Mouse (Mus musculus): ENCODE results near the gene A530016L24Rik.

Gene A530016L24Rik

DNA sequence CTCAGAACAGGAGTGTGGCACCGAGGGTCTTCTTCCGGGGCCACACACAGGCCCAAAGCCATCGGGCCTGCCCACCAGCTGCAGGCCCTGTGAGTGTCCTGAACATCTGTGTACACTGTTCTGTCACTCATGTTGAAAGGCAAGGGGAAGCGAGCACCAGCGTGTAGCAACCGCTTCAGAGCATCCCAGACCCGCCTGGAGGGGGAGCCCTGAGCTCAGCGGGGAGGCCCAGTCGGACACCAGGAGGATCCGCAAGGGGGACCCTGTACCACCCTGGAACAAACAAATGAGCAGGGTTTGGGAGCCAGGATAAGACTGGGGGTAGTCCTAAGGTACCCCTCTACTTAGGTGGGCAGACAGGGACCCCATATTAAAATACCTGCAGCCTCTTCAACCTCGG is 9.4 kb downstream of the A530016L24Rik start:
- no peak for DNase-seq (ENCODE audit: low read depth in 1 of 2, low spot score in 2 of 2)

DNA sequence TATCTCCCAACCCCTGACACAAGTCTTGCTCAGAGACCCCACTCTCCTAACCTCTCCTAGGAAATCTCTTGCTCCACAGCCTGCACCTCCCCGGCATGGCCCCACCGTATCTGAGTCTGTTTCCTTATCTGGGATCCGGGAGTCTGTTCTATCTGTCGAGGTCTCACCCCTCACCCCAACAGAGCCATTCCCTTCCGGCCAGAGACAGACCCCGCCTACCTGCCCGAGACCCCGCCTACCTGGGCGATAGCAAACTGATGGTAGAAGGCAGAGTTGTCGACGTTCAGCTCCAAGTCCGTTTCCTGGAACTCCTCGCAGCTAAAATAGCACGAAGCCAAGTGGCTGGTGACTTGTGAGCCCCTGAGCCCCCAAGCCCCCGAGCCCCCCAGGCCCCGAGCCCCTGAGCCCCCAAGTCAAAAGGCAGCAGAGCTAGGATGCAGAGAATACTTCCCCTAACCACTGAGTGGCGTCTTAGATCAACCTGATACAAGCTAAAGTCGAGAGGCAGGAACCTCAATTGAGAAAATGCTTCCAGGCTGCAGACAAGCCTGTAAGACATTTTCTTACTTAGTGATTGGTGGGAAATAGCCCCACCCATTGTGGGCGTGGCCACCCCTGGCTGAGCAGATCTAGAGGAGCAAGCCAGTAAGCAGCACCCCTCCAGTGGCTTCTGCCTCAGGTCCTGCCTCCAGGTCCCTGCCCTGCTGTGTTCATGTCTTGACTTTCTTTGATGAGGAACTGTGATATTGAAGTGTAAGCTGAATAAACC is 13.9 kb downstream of the A530016L24Rik start:
- no peak for DNase-seq (ENCODE audit: low read depth in 1 of 2, low spot score in 2 of 2)

DNA sequence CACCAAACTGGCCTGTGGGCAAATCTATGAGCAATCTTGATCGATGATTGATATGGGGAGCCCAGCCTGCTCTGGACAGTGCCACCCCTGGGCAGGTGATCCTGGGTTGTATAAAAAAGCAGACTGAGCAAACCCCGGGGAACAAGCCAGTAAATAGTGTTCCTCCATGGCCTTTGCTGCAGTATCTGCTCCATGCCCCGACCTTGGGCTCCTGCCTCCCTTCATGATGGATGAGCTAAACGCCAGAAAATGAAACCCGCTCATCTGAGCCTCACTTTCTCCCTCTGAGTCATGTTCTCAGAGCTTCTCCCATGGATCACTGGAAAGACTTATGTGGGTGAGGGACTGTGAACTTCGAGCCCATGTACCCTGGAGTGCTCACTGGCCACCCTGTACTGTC is 17.0 kb downstream of the A530016L24Rik start:
- no peak for DNase-seq (ENCODE audit: low read depth in 1 of 2, low spot score in 2 of 2)

DNA sequence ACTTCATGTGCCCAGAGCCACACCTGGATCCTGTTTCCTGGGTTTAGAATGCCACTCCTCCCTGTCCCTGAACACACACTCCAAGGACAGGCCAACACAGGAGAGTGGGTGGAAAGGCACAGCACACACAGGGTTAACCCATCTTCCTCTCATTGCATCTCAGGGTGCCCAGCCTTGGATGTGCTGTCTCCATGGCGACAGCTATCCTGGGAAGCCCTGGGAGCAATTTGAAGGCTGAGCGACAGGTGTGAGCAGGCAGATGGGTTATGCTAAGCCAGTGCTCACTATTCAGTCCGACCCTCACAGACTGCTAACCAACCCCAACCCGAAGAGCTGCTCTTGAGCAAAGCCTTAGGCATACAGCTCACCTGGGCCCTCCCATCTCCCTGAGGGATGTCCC is 18.0 kb downstream of the A530016L24Rik start:
- no peak for DNase-seq (ENCODE audit: low read depth in 1 of 2, low spot score in 2 of 2)

DNA sequence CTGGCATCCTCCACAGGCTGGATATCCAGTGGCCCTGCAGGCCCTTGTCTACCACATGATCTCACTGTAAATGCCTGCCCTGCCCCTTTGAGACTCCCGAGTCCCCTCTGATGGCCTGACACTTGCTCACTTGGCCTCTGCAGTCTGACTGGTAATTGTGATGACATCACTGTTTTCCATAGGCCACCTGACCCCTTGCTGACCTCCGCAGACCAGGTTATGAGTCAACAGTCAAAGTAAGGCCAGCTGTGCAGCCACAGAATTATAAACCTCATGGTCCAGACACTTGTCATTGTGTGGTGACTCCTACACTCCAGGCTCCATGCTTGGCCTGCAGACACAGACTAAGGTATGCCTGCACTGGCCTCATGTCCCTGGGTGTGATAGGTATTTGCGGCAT is 18.7 kb downstream of the A530016L24Rik start:
- DNase-seq (ENCODE audit: low read depth in 1 of 2, low spot score in 2 of 2): no peak

- no peak for DNase-seq (ENCODE audit: low read depth in 1 of 2, low spot score in 2 of 2)
Measured at GRCm38 (mm10) chr12:112510365-112510732, 21.1 kb downstream of the A530016L24Rik start.

GRCm38 (mm10) chr12:112510733-112511372 is 21.6 kb downstream of the A530016L24Rik start:
- no peak for DNase-seq (ENCODE audit: low read depth in 1 of 2, low spot score in 2 of 2)

- no peak for DNase-seq (ENCODE audit: low read depth in 1 of 2, low spot score in 2 of 2)
Measured at GRCm38 (mm10) chr12:112514897-112515296, 25.6 kb downstream of the A530016L24Rik start.

DNA sequence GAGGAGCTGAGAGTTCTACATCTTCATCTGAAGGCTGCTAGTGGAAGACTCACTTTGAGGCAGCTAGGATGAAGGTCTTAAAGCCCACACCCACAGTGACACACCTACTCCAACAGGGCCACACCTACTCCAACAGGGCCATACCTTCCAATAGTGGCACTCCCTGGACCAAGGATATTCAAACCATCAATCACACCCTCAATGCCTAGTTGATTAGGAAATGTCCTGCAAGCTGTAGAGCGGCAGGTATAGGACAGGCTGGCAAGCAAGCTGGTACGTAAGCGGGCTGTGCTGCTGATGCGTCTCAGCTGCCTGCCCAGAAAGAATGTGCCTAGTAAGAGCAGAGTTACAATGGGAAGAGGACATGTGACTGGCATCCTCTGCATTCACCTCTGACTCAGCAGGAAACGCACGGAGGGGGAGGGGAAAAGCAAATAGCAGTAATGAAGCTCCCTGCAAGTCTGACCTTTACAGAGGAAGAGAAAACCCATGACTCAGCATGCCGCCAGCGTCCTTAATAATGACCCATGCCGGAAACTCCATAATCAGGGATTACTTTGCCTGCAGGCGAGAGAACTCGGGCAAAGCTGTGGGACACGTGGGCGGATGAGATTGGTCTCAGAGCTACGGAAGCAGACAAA is 27.6 kb downstream of the A530016L24Rik start, which contains the start of gene Tmem179:
Tmem179 (minus strand) TSS at position 51 of the 641 bp plus-strand sequence.
- DNase-seq (ENCODE audit: low read depth in 1 of 2, low spot score in 2 of 2): no peak

DNA sequence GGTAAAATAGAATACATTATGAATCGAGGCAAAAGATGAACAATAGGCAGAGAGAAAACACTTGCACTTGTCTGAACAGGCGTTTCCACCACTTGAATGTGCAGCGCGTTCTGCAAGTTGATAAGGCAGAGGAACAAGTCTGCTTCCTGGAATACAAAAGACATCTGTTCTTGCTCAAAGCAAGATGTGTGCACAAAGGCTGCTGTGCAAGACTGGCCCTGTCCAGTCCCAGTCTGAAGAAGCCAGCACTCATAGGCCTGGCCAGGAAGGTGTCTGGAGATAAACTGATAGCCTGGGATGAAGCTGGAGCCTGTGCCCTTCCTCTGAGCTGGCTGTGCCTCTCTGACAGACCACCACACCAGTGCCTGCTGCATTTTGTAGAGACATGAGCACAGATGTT is 28.9 kb downstream of the A530016L24Rik start:
- no peak for DNase-seq (ENCODE audit: low read depth in 1 of 2, low spot score in 2 of 2)

DNA sequence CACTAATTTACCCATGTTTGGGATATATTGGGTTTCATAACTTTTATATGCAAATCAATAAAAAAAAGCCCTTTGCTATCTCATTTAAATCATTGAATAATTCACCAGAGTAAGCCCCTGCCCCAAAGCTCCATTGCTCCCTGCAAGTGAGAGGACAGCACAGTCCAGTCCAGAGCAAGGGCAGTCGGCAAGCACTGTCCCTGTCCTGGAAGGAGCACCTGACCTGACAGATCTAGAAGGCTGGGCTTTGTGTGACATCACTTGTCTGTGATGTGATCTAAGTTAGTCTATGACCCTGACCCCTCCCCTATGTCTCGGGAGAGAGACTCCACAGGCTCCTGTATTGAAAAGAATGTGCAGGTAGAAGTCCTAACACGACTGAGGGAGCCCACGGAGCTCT is 44.5 kb downstream of the A530016L24Rik start:
- no peak for DNase-seq (ENCODE audit: low read depth in 1 of 2, low spot score in 2 of 2)

DNA sequence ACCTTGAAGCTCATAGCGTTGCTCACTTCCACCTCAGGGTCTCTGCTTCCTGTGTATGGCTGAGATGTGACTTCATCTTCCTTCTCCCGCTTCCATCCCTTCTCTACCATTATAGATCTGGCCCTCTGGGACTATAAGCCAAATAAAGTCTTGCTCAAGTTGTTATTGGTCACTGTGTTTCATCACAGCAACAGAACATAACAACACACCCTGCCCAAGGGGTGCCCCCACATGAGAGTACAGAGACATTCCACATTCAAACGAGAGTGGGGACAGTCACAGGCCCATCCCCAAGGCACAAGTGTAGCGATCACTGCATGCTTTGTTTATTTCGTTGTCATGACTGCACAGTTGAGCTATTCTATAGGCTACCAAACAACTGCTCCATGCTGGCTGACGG is 48.0 kb downstream of the A530016L24Rik start:
- no peak for DNase-seq (ENCODE audit: low read depth in 1 of 2, low spot score in 2 of 2)

DNA sequence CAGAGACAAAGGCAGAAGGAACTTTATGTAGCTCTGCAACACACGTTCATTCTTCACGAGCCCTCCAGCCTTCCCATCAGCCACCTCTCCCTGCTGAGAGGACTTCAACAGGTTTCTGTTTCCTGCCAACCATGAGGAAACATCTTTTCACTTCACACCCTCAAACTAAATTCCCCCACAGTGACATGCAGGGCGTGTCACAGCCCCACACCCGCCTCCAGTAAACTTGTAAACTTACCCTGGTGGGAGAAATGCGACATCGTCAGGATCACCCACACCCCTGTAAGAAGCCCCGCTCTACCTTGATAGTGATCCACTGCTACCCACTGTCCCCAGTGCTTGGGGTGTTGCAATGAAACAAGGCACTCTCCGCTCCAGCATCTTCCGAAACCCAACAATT is 49.1 kb downstream of the A530016L24Rik start:
- DNase-seq (ENCODE audit: low read depth in 1 of 2, low spot score in 2 of 2): no peak

DNA sequence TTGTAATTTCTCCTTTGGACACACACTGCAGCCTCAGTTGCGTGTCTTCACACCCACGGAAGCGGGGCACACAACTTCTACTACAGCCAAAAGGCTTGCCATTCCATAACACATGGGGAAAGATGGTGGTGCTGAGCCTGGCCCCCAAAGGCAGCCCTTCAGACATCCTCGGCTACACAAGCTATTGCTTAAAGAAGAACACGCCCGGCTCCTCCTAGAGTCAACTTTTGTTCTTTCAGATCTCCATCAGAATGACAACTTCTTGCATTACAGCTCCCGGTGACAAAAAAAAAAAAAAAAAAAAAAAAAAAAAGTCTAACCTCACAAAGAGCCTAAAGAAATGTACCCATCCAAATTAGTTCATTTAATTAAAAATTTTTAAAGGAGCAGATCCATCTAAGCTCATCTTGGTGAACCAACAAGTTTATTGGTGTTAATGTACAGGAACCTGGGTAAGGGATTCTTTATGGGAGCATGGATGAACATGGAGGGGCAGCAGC is 50.3 kb downstream of the A530016L24Rik start:
- no peak for DNase-seq (ENCODE audit: low read depth in 1 of 2, low spot score in 2 of 2)

- no peak for DNase-seq (ENCODE audit: low read depth in 1 of 2, low spot score in 2 of 2)
Measured at GRCm38 (mm10) chr12:112540321-112540720, 51.1 kb downstream of the A530016L24Rik start.

GRCm38 (mm10) chr12:112541483-112542091 is 52.3 kb downstream of the A530016L24Rik start:
- DNase-seq (ENCODE audit: low read depth in 1 of 2, low spot score in 2 of 2): no peak

DNA sequence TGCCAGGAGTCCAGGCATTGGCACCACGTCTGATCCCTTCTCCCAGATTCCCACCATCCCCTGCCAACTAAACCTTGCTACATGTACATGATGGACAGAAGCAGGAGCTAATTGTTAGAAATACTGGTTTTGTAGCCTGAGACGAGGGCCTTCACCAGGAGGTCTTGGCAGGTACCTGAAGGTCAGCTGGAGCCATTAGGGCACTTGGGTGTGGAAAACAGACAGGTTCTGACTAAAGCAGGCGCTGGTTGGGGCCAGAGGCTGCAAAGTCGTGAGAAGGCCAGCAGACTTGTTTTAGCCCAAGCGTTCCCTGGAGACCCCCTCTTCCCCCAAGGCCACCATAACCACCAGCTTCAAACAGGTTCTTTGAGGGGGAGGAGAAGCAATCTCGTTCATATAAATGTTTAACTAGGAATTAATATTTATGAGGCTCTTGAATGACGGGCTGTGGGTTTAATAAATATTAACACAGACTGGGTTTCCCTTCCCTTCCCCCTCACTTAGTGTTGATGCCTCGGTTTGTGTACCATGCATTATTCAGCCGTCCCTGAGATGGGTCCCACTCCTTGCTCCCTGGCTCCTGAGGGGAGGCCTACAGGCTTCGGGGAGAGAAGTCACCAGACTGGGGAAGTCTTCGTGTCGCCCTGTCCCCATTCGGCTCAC is 53.1 kb downstream of the A530016L24Rik start:
- DNase-seq (ENCODE audit: low read depth in 1 of 2, low spot score in 2 of 2): no peak

DNA sequence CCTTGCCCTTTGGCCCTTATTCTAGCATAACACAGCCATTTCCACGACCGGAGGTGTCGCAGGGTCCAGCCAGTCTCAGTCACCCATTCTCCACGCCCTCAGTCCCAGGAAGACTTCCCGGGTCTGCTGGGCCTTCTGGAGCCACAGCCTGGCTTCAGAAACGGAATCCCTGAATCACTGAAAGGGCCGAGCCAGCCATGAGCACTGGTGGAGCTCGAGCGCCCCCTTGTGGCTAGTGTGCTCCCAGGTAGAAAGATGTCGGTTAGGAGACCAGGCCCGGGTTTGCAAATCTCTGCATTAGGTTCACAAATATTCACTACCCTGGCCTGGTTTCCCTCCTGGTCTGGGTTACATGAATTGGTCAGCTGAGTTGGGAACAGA is 53.7 kb downstream of the A530016L24Rik start:
- peak; percentile 22 to 57 for DNase-seq (ENCODE audit: low read depth in 1 of 2, low spot score in 2 of 2)

GRCm38 (mm10) chr12:112543941-112544340 is 54.7 kb downstream of the A530016L24Rik start:
- no peak for DNase-seq (ENCODE audit: low read depth in 1 of 2, low spot score in 2 of 2)

GRCm38 (mm10) chr12:112544946-112545701 is 55.9 kb downstream of the A530016L24Rik start:
- no peak for DNase-seq (ENCODE audit: low read depth in 1 of 2, low spot score in 2 of 2)
